Mouse (Mus musculus) liver, adult 2 months (tissue): ENCODE data around the gene Snupn.

Source experiments
- CTCF ChIP-seq: fragments of 200-500 bp; IDR thresholded peaks from 2 replicates; pipeline ENCODE4 v1.5.1; 2011; ENCODE audit warnings: low read depth, low read length, control low read depth
- POLR2A ChIP-seq: fragments of 200-500 bp; IDR thresholded peaks from 2 replicates; pipeline ENCODE4 v1.6.1; 2011; ENCODE audit warnings: low read length, control low read depth; ENCODE audit not compliant: insufficient read depth; ENCODE audit errors: extremely low read depth

- no peak for TF ChIP-seq CTCF
- no peak for TF ChIP-seq POLR2A
Observed at GRCm38 (mm10) chr9:56924651-56925027, 26.0 kb upstream of the Snupn start.
